Mouse (Mus musculus) activated CD4-positive, CD25-positive, alpha-beta regulatory T cell, adult 4 months (primary cell): ENCODE results near the gene Mall. TPM values are rescaled to one million over a fixed set of nuclear protein-coding genes. Genes with fewer than 3 reads are reported as not detected.

Source experiments
- ATAC-seq: one replicate; pipeline ENCODE4 v1.8.0; 2017
- polyA plus RNA-seq, 2 experiments: library from polyadenylated mRNA; unstranded; fragments of 100-300 nt; shearing (Covaris generic); gene quantifications; one replicate each; pipeline ENCODE4 v1.2.1; 2017

The Mall gene
- polyA plus RNA-seq, 2 experiments from 2014 or later = not detected

DNA sequence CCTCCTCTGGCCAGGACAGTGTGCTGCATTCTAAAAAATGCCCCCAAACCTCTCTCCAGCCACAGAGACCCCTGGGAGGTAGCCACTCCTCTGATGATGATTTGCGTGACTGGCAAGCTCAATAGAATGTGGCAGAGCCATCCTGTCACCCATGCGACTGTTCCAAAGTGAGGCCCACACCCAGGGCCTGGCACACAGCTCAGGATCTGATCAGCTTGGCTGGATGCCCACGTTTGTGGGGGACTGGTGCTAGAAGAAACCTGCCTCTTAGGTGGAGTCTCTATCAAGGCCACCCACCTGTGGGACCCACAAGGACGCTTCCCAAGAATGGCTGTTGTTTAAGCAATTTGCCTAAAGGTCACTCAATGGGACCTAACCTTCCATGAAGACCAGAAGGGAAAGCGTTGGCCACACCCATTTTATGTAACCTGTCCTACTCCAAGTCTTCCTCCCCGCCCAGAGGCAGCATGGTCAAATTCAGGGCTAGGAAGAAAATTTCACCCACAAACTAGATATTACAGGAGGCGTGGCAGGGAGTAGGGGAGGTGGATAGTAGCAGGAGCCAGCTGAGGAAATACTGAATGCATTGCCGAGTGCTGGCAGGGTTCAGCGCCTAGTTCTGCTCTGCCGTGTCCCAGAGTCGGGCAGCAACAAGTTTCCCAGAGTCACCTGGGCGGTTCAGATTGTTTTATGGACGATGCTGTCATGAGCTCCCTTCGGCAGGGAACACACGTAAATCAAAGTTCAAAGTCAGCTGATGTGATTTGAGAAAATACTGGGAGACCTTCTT lies 876 bp downstream of the Mall start:
- ATAC-seq = no peak

GRCm38 (mm10) chr2:127728146-127728545 lies 1.6 kb downstream of the Mall start:
- ATAC-seq = no peak

- no peak for ATAC-seq
Measured at GRCm38 (mm10) chr2:127723193-127723592, 6.5 kb downstream of the Mall start.

- ATAC-seq = no peak
Measured at GRCm38 (mm10) chr2:127722176-127722892, 7.4 kb downstream of the Mall start.

- ATAC-seq = no peak
Measured at GRCm38 (mm10) chr2:127718839-127719468, 10.8 kb downstream of the Mall start.

DNA sequence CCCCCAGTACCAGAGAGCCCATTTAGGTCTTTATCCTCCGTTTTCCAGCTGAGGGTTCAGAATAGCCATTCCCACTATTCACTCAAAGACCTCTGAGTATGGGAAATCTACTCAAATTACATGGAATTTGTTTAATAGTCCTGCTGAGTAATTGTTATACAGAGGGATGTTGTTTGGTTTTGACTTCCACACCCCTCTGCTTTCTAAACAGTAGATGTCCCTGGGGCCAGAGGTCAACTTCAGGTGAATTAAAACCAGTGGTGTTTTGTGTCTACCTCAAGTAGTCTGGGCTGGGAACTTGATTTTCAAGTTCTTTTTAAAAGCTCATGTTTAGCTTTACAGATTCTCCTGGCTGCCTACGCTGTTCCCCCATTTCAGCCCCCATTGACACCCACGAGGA lies 15.0 kb downstream of the Mall start:
- no peak for ATAC-seq

GRCm38 (mm10) chr2:127708792-127709191 lies 20.9 kb downstream of the Mall start:
- ATAC-seq = no peak

DNA sequence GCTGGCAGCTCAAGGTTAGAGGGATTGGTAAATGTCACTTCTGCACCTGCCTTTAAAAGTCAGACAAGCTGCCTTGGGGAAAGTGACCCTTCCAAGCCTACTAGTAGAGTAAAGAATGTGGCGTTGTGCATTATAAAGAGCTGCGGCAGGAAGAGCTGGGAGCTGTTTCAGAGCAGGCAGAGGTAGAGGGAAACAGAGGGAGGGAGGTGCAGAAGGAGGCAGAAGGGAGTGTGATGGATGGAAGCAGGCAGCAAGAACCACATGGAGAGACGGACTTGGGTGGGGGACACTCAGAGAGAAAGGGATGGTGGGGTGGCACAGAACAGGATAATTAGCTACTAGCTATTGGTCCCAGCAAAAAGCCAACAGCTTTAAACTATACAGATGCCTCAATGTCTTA lies 21.7 kb downstream of the Mall start:
- ATAC-seq = no peak

GRCm38 (mm10) chr2:127705267-127705666 lies 24.5 kb downstream of the Mall start:
- no peak for ATAC-seq

- no peak for ATAC-seq
Measured at GRCm38 (mm10) chr2:127689239-127689638, 40.5 kb downstream of the Mall start.

GRCm38 (mm10) chr2:127683687-127684331 lies 45.9 kb downstream of the Mall start:
- ATAC-seq = no peak

- no peak for ATAC-seq
Measured at GRCm38 (mm10) chr2:127667843-127668506, 61.8 kb downstream of the Mall start.

GRCm38 (mm10) chr2:127667015-127667414 lies 62.7 kb downstream of the Mall start:
- ATAC-seq = no peak

GRCm38 (mm10) chr2:127662708-127663107 lies 67.0 kb downstream of the Mall start:
- no peak for ATAC-seq

DNA sequence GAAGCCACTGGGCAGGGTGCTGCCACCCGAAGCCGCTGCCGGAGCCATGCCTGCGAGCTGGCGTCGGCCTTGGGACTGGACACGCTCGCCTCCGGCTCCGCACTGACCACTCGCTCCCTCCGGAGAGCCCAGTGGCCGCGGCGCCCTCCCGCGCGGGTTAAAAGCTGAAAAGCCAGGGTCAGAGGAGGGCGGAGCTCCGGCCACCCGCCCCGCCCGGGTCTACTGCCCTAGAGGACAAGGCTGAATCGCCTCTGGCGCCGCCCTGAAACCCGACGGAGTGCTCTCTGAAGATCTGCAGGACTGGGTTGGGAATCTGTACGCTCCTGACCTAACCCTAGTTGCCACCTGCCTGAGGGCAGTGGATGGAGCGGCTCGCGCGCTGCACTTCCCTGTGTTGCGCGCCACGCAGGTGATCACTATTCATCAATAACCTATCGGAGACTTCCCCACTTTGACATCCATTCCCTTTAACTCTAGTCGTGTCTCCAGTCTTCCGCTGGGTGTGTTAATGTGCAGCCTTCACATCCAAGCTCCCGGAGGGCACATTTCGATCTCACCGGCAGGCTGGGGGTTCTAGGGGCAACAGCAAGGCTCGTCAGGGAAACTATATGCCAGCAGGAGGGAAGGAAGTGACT lies 73.5 kb downstream of the Mall start, which contains the start of gene Mal:
Gene Mal (minus strand): TSS at position 610 of the 635 bp plus-strand sequence.
- ATAC-seq = no peak

GRCm38 (mm10) chr2:127655419-127655818 lies 74.3 kb downstream of the Mall start:
- ATAC-seq = no peak

DNA sequence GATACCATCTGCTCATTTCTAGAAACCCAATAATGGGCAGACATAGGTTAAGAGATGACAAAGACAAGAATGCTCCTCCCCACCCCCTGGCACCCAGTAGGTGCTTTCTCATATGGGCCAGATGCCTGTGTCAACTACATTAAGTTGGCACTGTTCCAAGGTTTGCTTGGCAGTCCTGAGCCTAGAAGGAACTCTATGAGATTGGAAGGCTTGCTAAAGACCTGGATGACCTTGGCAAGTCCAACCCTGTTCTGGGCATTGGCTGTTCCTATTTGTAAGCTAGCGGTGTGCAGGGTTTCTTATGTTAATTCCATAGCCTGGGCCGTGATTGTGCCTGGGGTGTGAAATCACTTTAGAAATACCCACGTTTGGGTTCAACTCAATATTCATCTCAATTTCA lies 74.9 kb downstream of the Mall start:
- no peak for ATAC-seq
